Mouse (Mus musculus) limb, embryonic 10.5 days (tissue): ENCODE measurements around the gene Anapc11. TPM values are rescaled to one million over a fixed set of nuclear protein-coding genes. Genes with fewer than 3 reads are reported as not detected.

Experiments
- DNase-seq: peaks from one replicate; pipeline ENCODE4 v3.0.0-alpha.2; 2017; ENCODE audit warnings: low spot score
- H3K27ac ChIP-seq: fragments of 300-500 bp; sonication (generic); 2 replicates; pipeline ENCODE4 v1.5.1; 2016; ENCODE audit warnings: mild to moderate bottlenecking
- H3K27me3 ChIP-seq: fragments of 300-500 bp; sonication (generic); 2 replicates; pipeline ENCODE4 v1.6.1; 2016; ENCODE audit warnings: low read depth, mild to moderate bottlenecking; ENCODE audit not compliant: poor library complexity, severe bottlenecking
- H3K36me3 ChIP-seq: fragments of 300-500 bp; sonication (generic); 2 replicates; pipeline ENCODE4 v1.6.1; 2016; ENCODE audit warnings: mild to moderate bottlenecking, moderate library complexity
- H3K4me1 ChIP-seq: fragments of 300-500 bp; sonication (generic); 2 replicates; pipeline ENCODE4 v1.6.1; 2016
- H3K4me3 ChIP-seq: fragments of 300-500 bp; sonication (generic); 2 replicates; pipeline ENCODE4 v1.5.1; 2016; ENCODE audit warnings: mild to moderate bottlenecking, moderate library complexity
- H3K9me3 ChIP-seq: fragments of 300-500 bp; sonication (generic); replicated peaks from 2 replicates; pipeline ENCODE4 v1.6.1; 2016; ENCODE audit warnings: mild to moderate bottlenecking
- WGBS: fragments of 180-500 bp; shearing (Covaris S2); methylation state at CpG from one replicate; pipeline ENCODE4 v1.1.7; 2016; 5-methylcytosine and 5-hydroxymethylcytosine counted together
- microRNA-seq: library from miRNA; unstranded; fragments of <30 nt; microRNA quantifications from one replicate; pipeline ENCODE4, GENCODE M21; 2017
- polyA plus RNA-seq: library from polyadenylated mRNA; unstranded; fragments of >200 nt; fragmentation: Nextera tagmentation; extraction: Ambion mirVana; gene quantifications from 2 replicates; pipeline ENCODE4 v1.2.1, GENCODE M21; 2016

Anapc11 gene
- polyA plus RNA-seq, 1 experiment from 2014 or later = 207 TPM

DNA sequence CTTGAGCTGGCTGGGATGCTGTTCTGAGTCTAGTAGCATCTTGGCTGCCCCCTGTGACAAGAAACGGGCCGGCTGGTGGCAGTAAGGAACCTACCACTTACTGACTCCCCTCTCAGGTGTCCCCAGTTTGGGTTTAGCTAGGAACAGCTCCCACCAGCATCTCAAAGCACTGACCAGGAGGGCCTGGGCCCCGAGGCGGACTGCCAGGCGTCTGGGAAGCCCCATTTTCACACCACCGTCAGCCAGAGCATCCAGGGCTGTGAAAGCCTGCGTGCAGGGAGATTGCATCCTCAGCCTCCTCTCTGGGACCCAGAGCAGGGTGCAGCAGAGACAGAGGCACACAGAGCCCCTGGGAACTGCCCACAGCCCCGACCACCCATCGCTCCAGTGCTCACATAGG lies 43.0 kb downstream of the Anapc11 start:
- WGBS = 51% methylated on average over 9 of the region's 9 CpGs
- H3K27me3 ChIP-seq = no peaks in the 10 kb centered on the region
- 0 out of 2 replicates have a peak overlapping the region, but pooled peaks have one; percentile 1 for H3K4me3 ChIP-seq

DNA sequence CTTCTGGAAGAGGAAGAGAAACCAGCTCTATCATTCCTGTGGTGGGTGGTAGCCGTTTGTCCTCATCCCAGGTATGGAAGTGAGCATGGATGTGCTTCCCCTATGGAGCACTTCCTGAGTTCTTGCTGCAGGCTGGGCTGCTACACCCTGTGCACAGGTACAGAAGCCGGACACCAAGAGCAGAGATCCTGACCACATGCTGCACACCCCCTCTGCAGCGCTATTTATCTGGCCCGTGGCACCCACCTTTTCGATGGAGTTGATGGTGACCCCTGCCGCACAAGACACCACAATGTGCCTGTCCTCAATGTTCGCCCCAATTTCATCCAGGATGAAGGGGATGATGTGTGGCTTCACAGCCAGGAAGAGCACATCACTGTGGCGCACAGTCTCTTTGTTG lies 43.6 kb downstream of the Anapc11 start:
- no peak overlapping the region for H3K4me3 ChIP-seq
- H3K36me3 ChIP-seq = no peaks in the 10 kb centered on the region
- 71% methylated on average over 8 of the region's 8 CpGs for WGBS
- no peak for DNase-seq
- H3K27ac ChIP-seq = peak overlapping the region; percentile 46; the same call in 1 of the 2 replicates
- peaks cover 4% of the 10 kb centered on the region for H3K27me3 ChIP-seq
- peaks cover 36% of the 10 kb centered on the region for H3K4me1 ChIP-seq
- H3K9me3 ChIP-seq = no peaks in the 10 kb centered on the region

More for the DNA sequence above, 43.0 kb downstream of the Anapc11 start:
- Histone ChIP-seq H3K9me3 (no peaks in the 10 kb centered on the region), H3K4me1 (peaks cover 36% of the 10 kb centered on the region), H3K27ac (peak overlapping the region; percentile 46; the same call in 1 of the 2 replicates), H3K36me3 (no peaks in the 10 kb centered on the region)
- DNase-seq = no peak

DNA sequence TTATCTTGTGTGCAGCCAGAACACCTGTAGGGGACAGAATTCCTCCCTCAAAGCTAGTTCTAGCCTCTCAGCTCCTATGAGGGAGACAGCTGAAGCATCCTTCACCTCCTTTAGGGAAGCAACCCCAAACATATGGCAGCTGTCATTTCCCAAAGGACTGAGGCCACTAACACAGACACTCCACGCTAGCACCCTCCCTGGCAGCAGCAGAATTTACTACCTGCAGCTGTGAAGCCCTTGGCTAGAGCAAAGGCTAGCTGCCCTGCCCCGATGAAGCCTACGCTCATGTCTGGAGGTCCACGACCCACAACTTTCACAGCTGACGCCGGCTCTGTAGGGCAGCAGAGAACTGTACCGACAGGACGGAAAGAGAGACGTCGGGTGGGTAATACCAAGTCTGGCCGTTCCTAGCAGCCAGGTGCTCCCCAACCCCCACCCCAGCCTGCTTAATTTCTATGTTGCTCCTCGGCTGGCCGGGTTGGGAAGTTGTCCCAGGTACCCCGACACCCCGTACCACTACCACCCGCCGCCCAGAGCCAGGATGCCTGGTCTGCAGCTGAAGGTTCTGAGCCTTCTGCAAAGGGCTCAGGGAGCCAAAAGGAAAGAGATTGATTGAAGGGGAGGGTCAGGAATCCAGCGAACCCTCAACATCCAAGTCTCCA lies 44.8 kb downstream of the Anapc11 start:
- Histone ChIP-seq H3K9me3 (no peaks in the 10 kb centered on the region), H3K27me3 (peaks cover 16% of the 10 kb centered on the region), H3K36me3 (no peaks in the 10 kb centered on the region), H3K4me3 (peak overlapping the region; percentile 59), H3K27ac (peak overlapping the region; percentile 82), H3K4me1 (peaks cover 45% of the 10 kb centered on the region)
- no peak for DNase-seq
- WGBS = under 1% methylated on average over 18 of the region's 18 CpGs

DNA sequence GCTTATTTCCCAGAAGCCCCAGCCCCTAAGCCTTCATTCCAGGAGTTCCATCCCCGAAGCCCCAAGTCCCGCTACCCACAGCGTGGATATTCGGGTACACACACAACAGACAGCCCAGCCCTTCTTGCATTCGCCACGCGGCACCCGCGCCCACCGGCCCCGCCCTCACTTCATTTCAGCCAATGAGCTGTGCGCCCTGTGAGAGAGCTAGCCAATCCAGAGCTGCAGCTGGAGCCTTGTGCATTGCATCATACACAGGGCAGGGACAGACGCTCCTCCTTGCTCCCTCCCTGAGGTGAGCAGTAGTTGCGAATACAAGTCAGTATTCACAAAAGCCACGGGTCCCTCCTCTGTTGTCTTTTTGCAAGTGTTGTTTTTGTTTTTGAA lies 45.4 kb downstream of the Anapc11 start, which contains the start of gene Pycr1:
Gene Pycr1 (minus strand): TSS at position 169 of the 387 bp plus-strand sequence.
- peak within 1 kb of the TSS; percentile 82 for H3K27ac ChIP-seq
- H3K4me1 ChIP-seq = peaks cover 48% of the 10 kb centered on the region
- peak within 1 kb of the TSS; percentile 59 for H3K4me3 ChIP-seq
- H3K36me3 ChIP-seq = no peaks in the 10 kb centered on the region
- peak; percentile 96 for DNase-seq
- peaks cover 18% of the 10 kb centered on the region for H3K27me3 ChIP-seq
- under 1% methylated on average over 15 of the region's 15 CpGs for WGBS
- H3K9me3 ChIP-seq = no peaks in the 10 kb centered on the region

DNA sequence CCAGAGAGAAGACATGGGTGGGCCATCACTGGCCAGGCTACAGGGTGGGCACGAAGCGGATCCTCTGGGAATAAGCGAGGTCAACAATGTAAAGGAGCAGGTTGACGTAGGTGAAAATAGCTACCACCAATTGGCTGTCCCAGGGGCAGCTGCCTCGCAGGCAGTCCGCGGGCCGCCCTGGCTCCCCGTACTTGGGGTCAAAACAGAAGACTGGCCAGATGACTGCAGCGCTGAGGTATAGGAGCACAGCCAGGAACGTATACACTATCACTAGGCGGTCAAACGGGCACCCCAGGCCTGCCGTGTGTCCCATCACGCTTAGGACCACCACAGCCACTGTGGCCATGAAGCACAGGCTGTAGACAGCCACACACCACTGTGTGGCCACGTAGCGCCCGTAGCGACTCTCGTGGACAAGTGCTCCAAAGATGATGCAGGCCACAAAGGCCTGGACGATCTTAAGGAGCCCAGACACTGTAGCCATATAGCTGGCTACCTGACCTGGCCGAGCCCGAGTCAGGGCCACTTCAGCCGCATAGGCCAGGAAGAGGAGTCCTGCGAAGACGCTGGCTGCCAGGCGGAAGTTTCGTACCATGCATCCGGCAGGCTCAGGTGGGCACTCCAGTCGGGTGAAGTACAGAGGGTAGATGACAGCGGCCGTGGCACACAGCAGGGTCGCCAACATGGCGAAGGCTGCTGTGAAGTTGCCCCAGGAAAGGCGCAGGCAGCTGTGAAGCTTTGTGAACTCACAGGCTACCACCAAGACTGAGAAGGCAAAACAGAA lies 49.0 kb downstream of the Anapc11 start:
- peaks cover 25% of the 10 kb centered on the region for H3K27me3 ChIP-seq
- no peaks in the 10 kb centered on the region for H3K9me3 ChIP-seq
- no peaks in the 10 kb centered on the region for H3K36me3 ChIP-seq
- peak overlapping the region; percentile 43; the same call in 1 of the 2 replicates for H3K27ac ChIP-seq
- 76% methylated on average over 35 of the region's 35 CpGs for WGBS
- H3K4me1 ChIP-seq = peaks cover 33% of the 10 kb centered on the region
- peak overlapping the region; percentile 29 for H3K4me3 ChIP-seq
- DNase-seq = no peak

DNA sequence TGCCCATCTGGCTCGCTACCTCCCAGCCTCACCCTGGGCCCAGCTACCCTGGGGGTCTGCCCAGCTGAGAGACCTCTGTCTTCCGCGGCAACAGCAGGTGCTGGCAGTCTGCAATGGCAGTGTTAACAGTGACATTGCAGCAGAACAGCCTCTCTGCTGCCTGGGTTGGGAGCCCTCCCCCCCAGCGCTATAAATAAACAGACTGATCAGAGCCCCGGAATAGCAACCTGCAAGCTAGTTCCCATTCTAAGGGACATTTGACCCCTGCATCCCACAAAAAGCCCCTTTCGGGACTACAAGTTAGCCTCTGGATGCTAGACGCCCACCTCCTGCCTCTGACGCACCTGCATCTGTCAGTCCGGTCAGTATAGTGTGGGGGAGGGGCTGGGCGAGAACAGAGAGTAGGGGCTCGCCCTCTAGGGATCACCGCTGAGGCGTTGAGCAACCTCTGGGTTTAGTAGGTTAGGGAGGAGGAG lies 49.8 kb downstream of the Anapc11 start, which contains the start of gene Myadml2:
Gene Myadml2 (minus strand): TSS at position 158 of the 476 bp plus-strand sequence.
- 4% methylated on average over 13 of the region's 13 CpGs for WGBS
- no peak for DNase-seq
- peak within 1 kb of the TSS; percentile 29 for H3K4me3 ChIP-seq

DNA sequence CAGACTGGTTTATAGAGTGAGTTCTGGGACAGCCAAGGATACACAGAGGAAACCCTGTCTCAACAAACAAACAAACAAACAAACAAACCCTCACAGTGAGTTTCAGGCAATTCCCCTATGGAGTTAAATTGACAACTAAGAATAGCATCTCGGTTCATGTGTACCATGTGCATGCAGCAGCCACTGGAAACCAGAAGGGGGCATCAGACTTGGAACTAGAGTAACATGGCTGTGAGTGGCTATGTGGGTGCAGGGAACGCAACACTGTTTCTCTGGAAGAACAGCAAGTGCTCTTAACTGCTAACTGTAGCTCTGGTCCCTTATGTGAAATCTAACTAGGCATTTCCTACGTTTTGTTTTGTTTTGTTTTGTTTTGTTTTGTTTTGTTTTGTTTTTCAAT lies 53.7 kb downstream of the Anapc11 start:
- peaks cover 33% of the 10 kb centered on the region for H3K27me3 ChIP-seq
- H3K36me3 ChIP-seq = no peaks in the 10 kb centered on the region
- WGBS = 73% methylated on average over 3 of the region's 3 CpGs
- no peak overlapping the region for H3K27ac ChIP-seq
- no peak for DNase-seq
- H3K4me3 ChIP-seq = no peak overlapping the region
- peaks cover 12% of the 10 kb centered on the region for H3K4me1 ChIP-seq
- no peaks in the 10 kb centered on the region for H3K9me3 ChIP-seq

More for the DNA sequence above, 49.8 kb downstream of the Anapc11 start, which contains the start of gene Myadml2:
- no peaks in the 10 kb centered on the region for H3K36me3 ChIP-seq
- H3K9me3 ChIP-seq = no peaks in the 10 kb centered on the region
- peak within 1 kb of the TSS; percentile 43; the same call in 1 of the 2 replicates for H3K27ac ChIP-seq
- peaks cover 25% of the 10 kb centered on the region for H3K4me1 ChIP-seq
- peaks cover 25% of the 10 kb centered on the region for H3K27me3 ChIP-seq

DNA sequence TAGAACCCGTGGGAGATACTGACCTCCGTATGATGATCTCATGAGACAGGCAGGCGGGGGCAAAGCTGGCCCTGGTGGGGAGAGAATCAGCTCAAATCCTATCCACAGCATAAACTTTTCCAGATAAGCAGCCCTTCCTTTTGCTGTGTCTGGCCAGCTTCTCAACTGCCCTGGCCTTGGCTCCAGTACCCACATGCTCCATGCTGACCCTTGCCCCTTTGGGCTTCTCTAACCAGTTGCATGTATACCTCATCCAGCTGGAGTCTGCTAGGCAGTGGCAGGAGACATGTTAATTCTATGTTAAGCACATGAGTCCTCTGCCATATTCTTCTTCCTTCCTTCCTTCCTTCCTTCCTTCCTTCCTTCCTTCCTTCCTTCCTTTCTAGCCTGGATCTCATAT lies 56.5 kb downstream of the Anapc11 start:
- Histone ChIP-seq H3K9me3 (no peaks in the 10 kb centered on the region), H3K36me3 (no peaks in the 10 kb centered on the region), H3K4me3 (no peak overlapping the region), H3K4me1 (peaks cover 17% of the 10 kb centered on the region), H3K27me3 (peaks cover 47% of the 10 kb centered on the region), H3K27ac (no peak overlapping the region)
- WGBS = 82% methylated on average over 3 of the region's 3 CpGs
- no peak for DNase-seq

DNA sequence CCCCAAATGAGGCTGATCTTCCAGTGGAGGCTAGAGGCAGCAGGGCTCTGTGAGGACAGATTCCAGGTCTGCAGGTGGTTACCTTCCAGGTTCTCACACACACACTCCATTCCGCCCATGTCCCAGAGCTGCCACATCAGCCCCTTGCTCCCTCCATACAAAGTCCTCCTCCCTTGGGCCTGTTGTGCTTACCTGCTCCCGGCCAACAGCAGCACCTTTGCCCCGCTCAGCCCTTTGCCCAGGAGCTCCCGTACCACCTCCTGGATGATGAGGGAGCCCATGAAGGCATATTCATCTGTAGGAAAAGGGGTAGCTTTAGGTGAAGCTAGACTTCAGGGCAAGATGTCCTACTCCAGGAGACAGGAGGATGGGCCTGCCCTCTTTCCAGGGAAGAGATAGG lies 59.1 kb downstream of the Anapc11 start:
- no peaks in the 10 kb centered on the region for H3K9me3 ChIP-seq
- 92% methylated on average over 4 of the region's 4 CpGs for WGBS
- H3K27ac ChIP-seq = no peak overlapping the region
- peaks cover 36% of the 10 kb centered on the region for H3K4me1 ChIP-seq
- no peak overlapping the region for H3K4me3 ChIP-seq
- no peaks in the 10 kb centered on the region for H3K36me3 ChIP-seq
- H3K27me3 ChIP-seq = peaks cover 65% of the 10 kb centered on the region
- DNase-seq = no peak

Small RNA genes within 50 kb of the gene (microRNA-seq; reads per million reads assigned to microRNA genes)
- gene Mir6936 = not detected

Other genes starting within 250 kb of the Anapc11 start
- gene Actg1, start 249.9 kb upstream of the Anapc11 start, polyA plus RNA-seq = 3,099 and 3,197 TPM in 2 replicates
- 0.35 and 0.74 TPM in 2 replicates for gene Fscn2, start 236.9 kb upstream of the Anapc11 start, polyA plus RNA-seq
- 34.2 and 40.6 TPM in 2 replicates for gene Faap100, start 219.7 kb upstream of the Anapc11 start, polyA plus RNA-seq
- gene Nploc4, start 160.7 kb upstream of the Anapc11 start, polyA plus RNA-seq = 55.7 and 56.8 TPM in 2 replicates
- not detected in 2 replicates for gene Tspan10, start 155.8 kb upstream of the Anapc11 start, polyA plus RNA-seq
- gene Pde6g, start 144.9 kb upstream of the Anapc11 start, polyA plus RNA-seq = 0.24 TPM in 1 of 2 replicates, not detected in the other
- gene Oxld1, start 140.4 kb upstream of the Anapc11 start, polyA plus RNA-seq = 9.7 and 10.5 TPM in 2 replicates
- gene Ccdc137, start 140.3 kb upstream of the Anapc11 start, polyA plus RNA-seq = 48.9 and 56.7 TPM in 2 replicates
- 54.2 and 65.6 TPM in 2 replicates for gene Arl16, start 130.8 kb upstream of the Anapc11 start, polyA plus RNA-seq
- gene Mrpl12, start 113.8 kb upstream of the Anapc11 start, polyA plus RNA-seq = 187 and 250 TPM in 2 replicates
- gene Slc25a10, start 106.6 kb upstream of the Anapc11 start, polyA plus RNA-seq = 69.0 and 71.8 TPM in 2 replicates
- gene Gcgr, start 67.7 kb upstream of the Anapc11 start, polyA plus RNA-seq = 0.26 and 1.1 TPM in 2 replicates
- 223 and 235 TPM in 2 replicates for gene Mcrip1, start 48.7 kb upstream of the Anapc11 start, polyA plus RNA-seq
- gene Ppp1r27, start 47.3 kb upstream of the Anapc11 start, polyA plus RNA-seq = 0.25 and 0.26 TPM in 2 replicates
- gene P4hb, start 25.2 kb upstream of the Anapc11 start, polyA plus RNA-seq = 613 and 656 TPM in 2 replicates
- 742 and 814 TPM in 2 replicates for gene Arhgdia, start 16.8 kb upstream of the Anapc11 start, polyA plus RNA-seq
- 720 and 728 TPM in 2 replicates for gene Alyref, start 56 bp upstream of the Anapc11 start, polyA plus RNA-seq
- gene Npb, start 10.1 kb downstream of the Anapc11 start, polyA plus RNA-seq = 0.56 TPM in 1 of 2 replicates, not detected in the other
- 161 and 169 TPM in 2 replicates for gene Pcyt2, start 19.5 kb downstream of the Anapc11 start, polyA plus RNA-seq
- gene Sirt7, start 26.8 kb downstream of the Anapc11 start, polyA plus RNA-seq = 27.2 and 28.8 TPM in 2 replicates
- gene Mafg, start 35.2 kb downstream of the Anapc11 start, polyA plus RNA-seq = 25.9 and 28.1 TPM in 2 replicates
- 40.6 TPM in 2 replicates for gene Pycr1, start 45.3 kb downstream of the Anapc11 start, polyA plus RNA-seq
- not detected in 2 replicates for gene Myadml2, start 49.7 kb downstream of the Anapc11 start, polyA plus RNA-seq
- gene Notum, start 62.8 kb downstream of the Anapc11 start, polyA plus RNA-seq = 9.1 and 10.1 TPM in 2 replicates
- gene Aspscr1, start 74.6 kb downstream of the Anapc11 start, polyA plus RNA-seq = 166 and 171 TPM in 2 replicates
- gene Cenpx, start 115.3 kb downstream of the Anapc11 start, polyA plus RNA-seq = 122 and 123 TPM in 2 replicates
- gene Lrrc45, start 115.5 kb downstream of the Anapc11 start, polyA plus RNA-seq = 52.8 and 60.8 TPM in 2 replicates
- gene Rac3, start 123.0 kb downstream of the Anapc11 start, polyA plus RNA-seq = 25.4 and 28.8 TPM in 2 replicates
- gene Dcxr, start 128.9 kb downstream of the Anapc11 start, polyA plus RNA-seq = 14.0 and 15.9 TPM in 2 replicates
- gene Cbr2, start 133.7 kb downstream of the Anapc11 start, polyA plus RNA-seq = 15.2 and 16.3 TPM in 2 replicates
- gene Hmga1b, start 164.4 kb downstream of the Anapc11 start, polyA plus RNA-seq = 9.3 and 20.0 TPM in 2 replicates
- gene Rfng, start 185.8 kb downstream of the Anapc11 start, polyA plus RNA-seq = 35.7 and 40.4 TPM in 2 replicates
- gene Gps1, start 185.9 kb downstream of the Anapc11 start, polyA plus RNA-seq = 269 and 270 TPM in 2 replicates
- gene Dus1l, start 198.0 kb downstream of the Anapc11 start, polyA plus RNA-seq = 122 and 136 TPM in 2 replicates
- 125 and 139 TPM in 2 replicates for gene Fasn, start 226.1 kb downstream of the Anapc11 start, polyA plus RNA-seq